Mouse (Mus musculus): ENCODE measurements around the gene Hltf.
"Not testable (repeated sequence)": the region's sequence is repeated elsewhere in the genome, so short reads cannot be mapped to it uniquely, and the experiment has no call there.

DNA sequence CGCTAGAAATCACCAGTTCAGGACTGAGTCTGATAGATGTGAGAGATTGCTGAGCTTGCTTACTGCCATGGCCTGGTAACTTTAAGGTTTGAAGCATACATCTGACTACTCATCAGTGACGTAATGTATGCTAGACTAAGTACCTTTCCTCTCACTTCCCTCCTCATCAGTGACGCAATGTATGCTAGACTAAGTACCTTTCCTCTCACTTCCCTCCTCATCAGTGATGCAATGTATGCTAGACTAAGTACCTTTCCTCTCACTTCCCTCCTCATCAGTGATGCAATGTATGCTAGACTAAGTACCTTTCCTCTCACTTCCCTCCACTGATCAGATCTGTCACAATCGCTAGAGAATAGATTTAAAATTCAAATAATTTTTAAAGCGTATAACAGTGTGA, 64.0 kb downstream of the Hltf start:
- not testable (repeated sequence) for TF ChIP-seq CTCF (IDR thresholded peaks at IDR 0.05; ENCODE audit: extremely low read depth, insufficient read depth, insufficient read length, insufficient replicate concordance); POLR2A (IDR thresholded peaks at IDR 0.05; ENCODE audit: low read depth, low read length)
